27 mouse cellular contexts compared by ENCODE assay signal in genomic region chr9:92292922-92293321, GRCm38 (mm10). TPM values are rescaled to one million over a fixed set of nuclear protein-coding genes. Genes with fewer than 3 reads are reported as not detected.
"Had no signal": no experiment of that assay in that cellular context is flagged by ENCODE, and none has a peak within 500 bp of the region (broad histone marks: within the 10 kb centered on the region; RNA-seq: fewer than 3 reads in every experiment).

No protein-coding gene starts in this region.

- H3K4me2 ChIP-seq: limb, embryonic 12.5 days; limb, embryonic 15.5 days; liver, embryonic 11.5 days; lung, embryonic 14.5 days; midbrain, embryonic 12.5 days; midbrain, embryonic 15.5 days; neural tube, embryonic 12.5 days; neural tube, embryonic 15.5 days had no signal

- H3K27me3 ChIP-seq: limb, embryonic 12.5 days; limb, embryonic 15.5 days; midbrain, embryonic 12.5 days; midbrain, embryonic 15.5 days; neural tube, embryonic 12.5 days; neural tube, embryonic 15.5 days had no signal

- H3K9ac ChIP-seq: limb, embryonic 12.5 days; limb, embryonic 15.5 days; liver, embryonic 14.5 days; liver, postnatal 0 days; lung, embryonic 14.5 days; midbrain, embryonic 12.5 days; midbrain, embryonic 15.5 days; neural tube, embryonic 12.5 days; neural tube, embryonic 15.5 days had no signal

- H3K36me3 ChIP-seq: limb, embryonic 12.5 days; limb, embryonic 15.5 days; midbrain, embryonic 12.5 days; midbrain, embryonic 15.5 days; neural tube, embryonic 12.5 days; neural tube, embryonic 15.5 days had no signal

- H3K9me3 ChIP-seq: limb, embryonic 12.5 days; limb, embryonic 15.5 days; midbrain, embryonic 12.5 days; midbrain, embryonic 15.5 days; neural tube, embryonic 12.5 days; neural tube, embryonic 15.5 days had no signal

- ATAC-seq: liver, postnatal 0 days; midbrain, embryonic 15.5 days had no signal

- DNase-seq: left cerebral cortex, postnatal 4 days; liver, postnatal 0 days; lung, embryonic 14.5 days; right cerebral cortex, postnatal 25 days; thymus, adult 18-20 months; thymus, postnatal 36 days had no signal

- H3K27ac ChIP-seq: limb, embryonic 12.5 days; limb, embryonic 15.5 days; liver, embryonic 14.5 days; macrophage; midbrain, embryonic 12.5 days; midbrain, embryonic 15.5 days; neural tube, embryonic 12.5 days; neural tube, embryonic 15.5 days had no signal

- H3K4me1 ChIP-seq: limb, embryonic 12.5 days; limb, embryonic 15.5 days; midbrain, embryonic 12.5 days; midbrain, embryonic 15.5 days; neural tube, embryonic 12.5 days; neural tube, embryonic 15.5 days had no signal

- H3K4me3 ChIP-seq: limb, embryonic 12.5 days; limb, embryonic 15.5 days; midbrain, embryonic 12.5 days; midbrain, embryonic 15.5 days; neural tube, embryonic 12.5 days; neural tube, embryonic 15.5 days had no signal

RNA-seq across cellular contexts. Expression of gene 1700057G04Rik, which starts 16.3 kb away (rescaled TPM):
- total RNA-seq: layer of hippocampus, adult 18-20 months; layer of hippocampus, postnatal 14 days; left cerebral cortex, adult 8-10 months; left cerebral cortex, postnatal 14 days; left cerebral cortex, postnatal 4 days; megakaryocyte, adult 5-6 weeks had no signal
- polyA plus RNA-seq: intestine, postnatal 0 days; kidney, embryonic 14.5 days; limb, embryonic 12.5 days; limb, embryonic 15.5 days; liver, embryonic 11.5 days; liver, embryonic 14.5 days; liver, postnatal 0 days; lung, embryonic 14.5 days; lung, postnatal 0 days; macrophage; midbrain, embryonic 12.5 days; midbrain, embryonic 15.5 days; neural tube, embryonic 12.5 days; neural tube, embryonic 15.5 days; small intestine, adult 2 months; spleen, adult 2 months; stomach, embryonic 16.5 days; urinary bladder, adult 2 months had no signal

RNA-seq across cellular contexts. Expression of gene Plscr2, which starts 17.5 kb away (rescaled TPM):
- total RNA-seq: megakaryocyte, adult 5-6 weeks had no signal
- polyA plus RNA-seq: macrophage had no signal
